ENCODE assay signal across 9 mouse cellular contexts in the genomic region with DNA sequence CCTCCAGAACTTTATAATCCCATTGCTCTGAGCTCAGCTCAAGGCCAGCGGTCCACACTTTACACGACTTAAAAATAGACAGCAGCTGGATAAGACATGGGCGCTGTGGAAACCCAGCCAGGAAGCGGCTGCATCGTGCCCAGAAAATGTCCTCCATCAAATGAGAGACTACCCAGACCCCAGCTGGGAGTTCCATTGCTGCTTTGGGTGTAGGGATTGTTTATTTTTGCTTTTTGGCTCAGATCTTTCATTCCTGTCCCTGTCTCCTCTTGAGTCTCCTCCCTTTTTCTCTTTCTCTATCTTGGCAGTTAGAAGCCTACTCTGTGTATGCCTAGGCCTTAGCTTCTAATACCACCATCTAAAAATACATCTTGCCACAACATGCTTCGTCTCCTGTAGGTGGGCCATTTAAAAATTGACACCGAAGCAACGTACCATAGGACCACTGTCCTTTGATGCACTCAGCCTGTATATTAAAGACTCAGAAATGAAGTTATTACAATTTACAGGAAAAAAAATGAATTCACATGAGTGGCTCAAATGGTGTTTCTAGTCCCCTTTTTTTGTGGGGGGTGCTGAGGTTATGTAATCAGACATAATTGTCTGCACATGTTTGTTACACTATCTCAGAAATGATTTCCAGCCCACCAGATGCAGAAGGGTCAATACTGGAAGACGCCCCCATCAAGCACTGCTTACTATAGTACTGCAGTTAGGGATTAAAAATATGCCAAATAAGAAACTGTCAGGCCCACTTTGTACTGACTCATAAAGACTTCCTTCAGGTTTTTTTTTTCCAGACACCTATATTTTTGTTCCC.
A peak's percentile ranks its signal among the peaks of the same experiment; 100 is the strongest.
DNase-seq lines count a peak whose midpoint lies in the region; ATAC-seq lines count a peak whose summit lies in the region.
"Had no signal": no experiment of that assay in that cellular context is flagged by ENCODE, and none has a peak within 500 bp of the region (broad histone marks: within the 10 kb centered on the region; RNA-seq: fewer than 3 reads in every experiment).

No protein-coding gene starts in this region.

- no peak overlapping the region for H3K27ac ChIP-seq in midbrain, embryonic 13.5 days
- H3K27ac ChIP-seq in midbrain, embryonic 11.5 days (ENCODE audit: low read depth, low read length), result no peak overlapping the region
- H3K27ac ChIP-seq: midbrain, embryonic 12.5 days had no signal

- peaks cover 49% of the 10 kb centered on the region for H3K36me3 ChIP-seq in midbrain, embryonic 13.5 days
- peaks cover 5% of the 10 kb centered on the region for H3K36me3 ChIP-seq in midbrain, embryonic 11.5 days (ENCODE audit: control insufficient read depth, insufficient read depth, low read length)

- no peak overlapping the region for H3K4me2 ChIP-seq in midbrain, embryonic 13.5 days (replicated peaks)
- no peak overlapping the region for H3K4me2 ChIP-seq in midbrain, embryonic 11.5 days
- H3K4me2 ChIP-seq: midbrain, embryonic 12.5 days had no signal

- no peak overlapping the region for H3K4me3 ChIP-seq in midbrain, embryonic 13.5 days (replicated peaks)
- no peak overlapping the region for H3K4me3 ChIP-seq in midbrain, embryonic 11.5 days (ENCODE audit: low read depth, low read length)
- H3K4me3 ChIP-seq: midbrain, embryonic 12.5 days had no signal

- intact Hi-C loops in gastrocnemius, postnatal 36 days (cut with DNase I), result no loop called here

- WGBS in midbrain, embryonic 13.5 days, result 89% methylated on average over 9 of the region's 9 CpGs
- 87% methylated on average over 9 of the region's 9 CpGs for WGBS in midbrain, embryonic 11.5 days

- H3K9me3 ChIP-seq in midbrain, embryonic 13.5 days, result no peaks in the 10 kb centered on the region
- H3K9me3 ChIP-seq in midbrain, embryonic 11.5 days (ENCODE audit: control insufficient read depth, low read length), result no peaks in the 10 kb centered on the region
- H3K9me3 ChIP-seq: midbrain, embryonic 12.5 days had no signal

- no peaks in the 10 kb centered on the region for H3K27me3 ChIP-seq in midbrain, embryonic 13.5 days
- H3K27me3 ChIP-seq in midbrain, embryonic 11.5 days (ENCODE audit: control insufficient read depth, insufficient read depth, low read length), result no peaks in the 10 kb centered on the region
- H3K27me3 ChIP-seq: midbrain, embryonic 12.5 days had no signal

- H3K4me1 ChIP-seq in midbrain, embryonic 13.5 days (replicated peaks), result peaks cover 5% of the 10 kb centered on the region; the same call in 1 of the 2 replicates
- H3K4me1 ChIP-seq in midbrain, embryonic 11.5 days (ENCODE audit: control insufficient read depth, insufficient read depth, low read length), result no peaks in the 10 kb centered on the region
- H3K4me1 ChIP-seq: midbrain, embryonic 12.5 days had no signal

- ATAC-seq in midbrain, embryonic 13.5 days, result no peak
- no peak for ATAC-seq in midbrain, embryonic 11.5 days (ENCODE audit: low FRiP score)

- peak; percentile 15 for DNase-seq in left cerebral cortex, adult 11 months (ENCODE audit: low spot score)
- DNase-seq in left cerebral cortex, adult 18-20 months (ENCODE audit: low spot score in 2 of 2), result no peak
- DNase-seq in gastrocnemius, postnatal 36 days, result peak; percentile 50 to 56
- DNase-seq in kidney, postnatal 14 days, result peak; percentile 63
- peak; percentile 44 for DNase-seq in skeletal muscle tissue, adult 2 months (ENCODE audit: low read depth, low spot score)
- DNase-seq in cerebellum, postnatal 14 days, result no peak
- no peak for DNase-seq in midbrain, embryonic 11.5 days (ENCODE audit: low spot score, missing footprints)

- H3K9ac ChIP-seq in midbrain, embryonic 13.5 days (replicated peaks), result no peak overlapping the region
- H3K9ac ChIP-seq in midbrain, embryonic 11.5 days (ENCODE audit: low read length), result no peak overlapping the region
- H3K9ac ChIP-seq: midbrain, embryonic 12.5 days had no signal

Comparison
In these comparisons a context has a peak if more than half of its experiments do, and no peak if none do; other contexts are left out.
1. DNase-seq: peak in left cerebral cortex, adult 11 months (single experiment), gastrocnemius, postnatal 36 days (2 of 2), kidney, postnatal 14 days (single experiment) and skeletal muscle tissue, adult 2 months (single experiment); none in left cerebral cortex, adult 18-20 months (0 of 2), cerebellum, postnatal 14 days (0 of 2) and midbrain, embryonic 11.5 days (single experiment).